Mouse (Mus musculus) cerebellum, adult 11 months (tissue): ENCODE results near the gene Necab2.

Experiments used
- DNase-seq: peaks from one replicate; pipeline ENCODE4 v3.0.0; 2022

Gene Necab2

DNA sequence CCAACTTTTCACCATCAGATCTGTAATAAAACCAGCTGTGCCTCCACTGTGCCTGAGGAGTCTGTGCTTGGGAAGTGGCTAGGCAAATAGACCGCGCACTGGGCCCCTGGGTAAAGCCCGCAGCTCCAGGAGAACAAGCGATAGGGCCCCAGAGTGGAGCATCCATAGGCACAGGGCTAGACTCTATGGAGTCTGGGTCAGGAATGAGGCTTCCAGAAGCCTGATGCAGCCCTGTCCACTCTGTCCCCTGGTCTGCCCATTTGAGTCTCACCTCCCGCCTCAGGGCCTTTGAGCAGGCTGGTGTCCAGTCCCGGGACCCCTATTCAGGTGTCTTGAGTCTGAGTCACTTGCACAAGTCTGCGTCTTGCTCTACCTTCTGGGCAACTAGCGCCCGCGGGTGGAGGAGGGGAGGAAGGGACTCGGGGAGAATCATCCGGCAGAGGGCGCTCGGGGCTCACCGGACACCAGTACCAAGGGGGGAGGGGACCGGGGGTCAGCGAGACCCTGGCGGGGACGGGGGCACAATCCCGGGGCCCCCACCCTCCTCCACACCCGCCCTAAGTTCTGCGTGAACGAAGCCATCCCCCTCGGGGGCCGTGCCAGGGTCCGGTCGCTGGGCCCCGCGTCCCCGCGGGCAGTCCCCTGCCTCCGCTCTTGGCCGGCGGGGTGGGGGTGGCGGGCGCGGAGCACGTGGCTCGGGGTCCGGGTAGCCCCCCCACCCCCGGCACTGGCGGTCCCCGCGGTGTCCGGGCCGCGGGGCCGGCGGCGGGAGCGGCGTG is at the start of gene Necab2:
Gene Necab2 (plus strand): TSS at position 509 of the 779 bp plus-strand sequence.
- peak; percentile 63 for DNase-seq

DNA sequence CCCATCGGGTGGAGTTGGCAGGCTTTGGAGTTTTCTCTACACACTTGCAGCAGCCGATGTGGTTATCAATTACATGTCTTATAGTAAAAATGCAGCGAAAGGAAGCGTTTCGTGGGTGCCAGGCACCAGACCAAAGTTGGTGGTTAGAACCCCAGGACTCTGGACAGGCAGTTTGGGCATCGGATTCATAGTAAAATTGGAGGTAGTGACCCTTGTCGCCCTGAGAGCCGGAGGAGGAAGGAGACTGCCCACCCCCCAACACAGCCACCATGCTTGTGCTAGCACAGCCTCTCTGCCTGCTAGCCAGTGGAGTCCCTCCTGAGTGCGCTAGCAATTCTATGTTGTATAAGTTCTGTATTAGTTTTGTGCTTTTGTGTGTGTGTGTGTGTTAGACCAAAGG is 48.0 kb upstream of the Necab2 start:
- DNase-seq, result no peak

GRCm38 (mm10) chr8:119399255-119399654 is 47.3 kb upstream of the Necab2 start:
- no peak for DNase-seq

GRCm38 (mm10) chr8:119400122-119400671 is 46.3 kb upstream of the Necab2 start:
- DNase-seq, result no peak

- DNase-seq, result no peak
Observed at GRCm38 (mm10) chr8:119400904-119401303, 45.6 kb upstream of the Necab2 start.

DNA sequence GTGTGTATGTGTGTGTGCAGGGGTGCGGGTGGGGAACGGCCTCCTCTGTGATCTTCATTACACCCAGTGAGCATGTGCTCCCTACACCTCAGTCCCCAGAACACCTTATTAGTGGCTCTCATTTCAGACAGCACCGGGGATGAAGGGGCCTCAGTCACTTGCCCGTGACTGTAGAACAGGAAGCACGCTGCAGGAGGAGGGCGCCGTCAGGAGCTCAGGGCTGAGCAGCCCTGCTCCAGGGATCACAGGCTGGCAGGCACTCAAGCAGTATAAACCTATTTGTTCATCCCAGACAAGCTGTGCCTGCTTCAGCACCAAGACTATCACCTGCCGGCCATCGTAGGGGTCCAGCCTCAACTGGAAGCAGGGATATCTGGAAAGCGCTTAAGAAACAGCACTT is 42.6 kb upstream of the Necab2 start:
- no peak for DNase-seq

- no peak for DNase-seq
Observed at GRCm38 (mm10) chr8:119404648-119405047, 41.9 kb upstream of the Necab2 start.

DNA sequence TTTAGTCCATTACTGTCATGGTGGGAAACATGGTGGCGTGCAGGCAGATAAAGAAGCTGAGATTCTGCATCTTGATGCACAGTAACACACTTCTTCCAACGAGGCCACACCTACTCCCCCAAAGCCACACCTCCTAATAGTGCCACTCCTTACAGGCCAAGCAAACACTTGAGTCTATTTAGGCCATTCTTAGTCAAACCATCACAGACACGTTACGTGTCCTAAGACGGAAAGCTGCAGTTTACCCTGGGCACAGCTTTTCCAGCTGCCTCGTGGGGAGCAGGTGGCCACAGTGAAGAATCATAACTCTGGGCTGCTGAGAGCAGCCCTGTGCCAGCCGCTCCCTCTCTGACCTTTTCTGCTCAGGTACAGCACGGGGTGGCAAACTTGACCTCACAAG is 38.2 kb upstream of the Necab2 start:
- no peak for DNase-seq

- DNase-seq, result no peak
Observed at GRCm38 (mm10) chr8:119412037-119412734, 34.3 kb upstream of the Necab2 start.

DNA sequence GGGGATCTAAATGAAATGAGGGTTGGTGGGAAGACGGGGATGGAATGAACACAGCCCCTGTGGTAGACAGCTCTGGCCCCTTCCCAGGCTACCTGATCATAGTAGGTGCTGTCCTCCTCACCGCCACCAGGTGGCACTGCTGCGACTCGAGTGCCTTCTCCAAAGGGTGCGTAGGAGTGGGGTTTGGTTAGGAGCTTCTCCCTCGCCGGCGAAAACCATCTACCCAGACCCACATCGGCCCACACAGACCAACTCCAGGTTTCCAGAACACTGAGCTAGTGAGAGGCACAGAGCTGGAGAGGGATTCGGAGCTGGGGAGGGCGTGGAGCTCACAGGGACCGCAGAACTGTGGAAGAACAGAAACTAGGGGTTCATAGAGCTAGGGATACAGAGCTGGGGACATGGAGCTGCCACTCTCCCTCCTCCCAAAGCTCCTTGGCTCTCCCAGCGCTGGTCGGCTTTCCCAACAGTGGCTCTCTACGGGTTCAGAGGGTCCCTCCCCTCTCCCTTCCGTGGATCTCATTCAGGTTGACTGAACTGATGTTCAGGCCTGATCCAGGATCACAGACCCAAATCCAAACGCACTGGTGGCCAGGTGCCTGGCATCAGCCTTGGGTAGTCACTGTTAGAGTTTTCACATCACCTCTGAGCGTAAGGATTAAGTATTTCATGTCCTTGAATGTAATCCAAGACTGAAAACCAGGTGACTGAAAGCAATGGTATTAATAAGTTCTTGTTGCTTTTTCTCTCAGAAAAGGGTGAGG is 33.6 kb upstream of the Necab2 start:
- DNase-seq, result peak; percentile 64

- DNase-seq, result no peak
Observed at GRCm38 (mm10) chr8:119413605-119414004, 32.9 kb upstream of the Necab2 start.

GRCm38 (mm10) chr8:119420318-119420717 is 26.2 kb upstream of the Necab2 start:
- no peak for DNase-seq

GRCm38 (mm10) chr8:119421603-119422122 is 24.9 kb upstream of the Necab2 start:
- DNase-seq, result no peak

DNA sequence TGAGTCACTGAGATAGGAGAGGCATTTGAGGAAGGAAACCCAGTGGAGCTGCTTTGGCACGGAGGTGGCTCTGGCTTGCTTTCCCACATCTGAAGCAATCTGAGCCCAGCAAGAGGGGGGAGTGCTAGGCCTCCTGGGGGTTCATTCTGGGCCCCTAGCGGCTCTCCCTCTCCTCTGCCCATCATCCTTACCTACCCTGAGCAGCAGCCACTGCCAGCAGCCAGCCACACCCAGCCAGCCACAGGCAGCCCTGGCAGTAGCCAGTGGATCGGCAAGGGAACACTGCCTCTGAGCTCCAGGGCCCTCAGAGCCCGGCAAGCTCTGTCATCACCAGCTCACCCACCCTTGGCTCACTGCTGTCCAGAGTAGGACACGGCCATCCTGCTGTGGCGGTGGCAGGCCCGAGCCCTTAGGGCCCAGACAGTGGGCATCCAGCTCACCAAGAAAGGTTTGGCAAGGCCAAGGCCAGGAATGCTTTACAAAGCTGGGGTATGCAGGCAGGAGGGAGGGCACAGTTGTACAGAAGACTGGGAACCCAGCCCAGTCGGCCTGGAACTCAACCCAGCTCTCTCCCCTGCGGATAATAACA is 24.3 kb upstream of the Necab2 start:
- no peak for DNase-seq

DNA sequence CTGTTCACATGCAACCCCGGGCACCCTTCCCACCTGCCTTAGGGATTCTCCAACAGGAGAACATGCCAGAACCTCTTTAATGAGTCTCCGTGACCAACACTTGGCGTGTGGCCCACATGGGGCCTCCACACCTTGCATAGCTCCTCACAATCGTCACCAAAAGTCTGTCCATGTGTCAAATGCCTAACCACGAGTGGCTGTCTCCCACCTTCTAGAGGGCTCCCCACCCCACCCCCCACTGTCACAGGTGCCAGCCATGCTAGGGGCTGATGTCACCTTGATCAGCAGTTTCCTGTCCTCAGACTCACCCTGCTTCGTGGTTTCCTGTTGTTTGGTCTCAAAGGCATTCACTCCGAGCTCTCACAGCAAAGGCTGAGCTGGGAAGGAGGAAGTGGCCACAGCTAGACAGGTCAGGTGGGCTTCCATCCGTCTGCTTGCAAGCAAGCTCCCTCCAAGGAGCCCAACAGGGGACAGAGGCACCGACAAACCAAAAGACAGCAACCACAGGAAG is 22.8 kb upstream of the Necab2 start:
- DNase-seq, result no peak

DNA sequence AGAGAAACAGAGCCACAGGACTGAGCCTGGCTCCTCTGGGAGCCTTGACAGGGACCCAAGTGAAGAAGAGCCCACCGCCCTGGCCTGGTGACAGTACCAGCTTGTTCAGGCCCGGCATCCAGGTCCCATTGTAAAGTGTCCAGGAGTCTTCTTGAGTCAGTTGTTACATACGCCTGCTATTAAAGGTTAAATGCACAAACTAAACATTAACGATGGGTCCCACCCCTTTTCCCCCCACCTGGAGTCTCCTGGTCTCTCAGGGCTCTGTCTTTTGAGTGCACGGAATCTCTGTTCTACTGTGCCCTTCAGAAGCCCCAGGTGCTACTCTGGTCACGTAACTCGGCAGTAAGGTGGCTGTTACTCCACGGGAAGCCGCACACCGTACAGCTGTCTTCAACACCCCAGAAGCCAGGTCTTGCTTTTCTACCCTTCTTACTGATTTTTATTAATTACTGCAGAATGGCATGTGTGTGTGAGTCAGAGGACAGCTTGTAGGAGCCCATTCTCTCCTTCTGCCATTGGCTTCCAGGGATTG is 22.3 kb upstream of the Necab2 start:
- DNase-seq, result no peak

DNA sequence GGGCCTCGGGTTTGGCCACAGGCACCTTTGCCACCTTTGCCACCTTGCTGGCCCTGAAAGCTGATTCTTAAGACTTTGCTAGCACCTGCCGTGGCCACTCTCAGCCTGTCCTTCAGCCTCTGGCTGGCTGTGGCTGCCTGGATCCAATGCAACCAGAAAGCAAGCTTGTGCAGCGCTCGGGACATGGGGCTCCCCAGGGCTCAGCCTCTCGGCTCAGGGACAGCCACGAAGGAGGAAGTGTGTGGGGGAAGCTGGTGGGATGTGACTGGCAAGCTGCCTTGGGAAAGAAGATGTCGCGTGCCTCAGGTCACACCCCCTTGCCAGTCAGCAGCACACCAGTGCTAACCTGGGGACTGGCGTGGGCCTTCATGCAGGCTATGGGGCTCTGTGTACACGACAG is 21.8 kb upstream of the Necab2 start:
- DNase-seq, result no peak

GRCm38 (mm10) chr8:119425533-119425932 is 21.0 kb upstream of the Necab2 start:
- DNase-seq, result no peak

- no peak for DNase-seq
Observed at GRCm38 (mm10) chr8:119426069-119426735, 20.3 kb upstream of the Necab2 start.

- no peak for DNase-seq
Observed at GRCm38 (mm10) chr8:119427634-119428349, 18.7 kb upstream of the Necab2 start.

- no peak for DNase-seq
Observed at GRCm38 (mm10) chr8:119428350-119428740, 18.2 kb upstream of the Necab2 start.
